16 mouse cellular contexts compared by ENCODE assay signal in genomic region chr13:110562499-110562898, GRCm38 (mm10).
DNase-seq lines count a peak whose midpoint lies in the region; ATAC-seq and TF ChIP-seq lines count a peak whose summit lies in the region.
"Had no signal": no experiment of that assay in that cellular context is flagged by ENCODE, and none has a peak within 500 bp of the region (broad histone marks: within the 10 kb centered on the region; RNA-seq: fewer than 3 reads in every experiment).

No protein-coding gene starts in this region.

- H3K27ac ChIP-seq in heart, embryonic 14.5 days (replicated peaks in 1 of 2; ENCODE audit: control insufficient read depth in 1 of 2, insufficient read depth in 1 of 2, low read depth in 2 of 2, low read length in 2 of 2) = peak overlapping the region; percentile 38 to 58
- H3K27ac ChIP-seq in layer of hippocampus, adult 2 months = peak overlapping the region; percentile 48; the same call in 1 of the 2 replicates
- H3K27ac ChIP-seq in brown adipose tissue, adult 24 weeks (replicated peaks; ENCODE audit: low read depth, low read length) = peak overlapping the region; percentile 92
- H3K27ac ChIP-seq: hindbrain, embryonic 12.5 days had no signal

- no peak overlapping the region for H3K4me2 ChIP-seq in heart, embryonic 14.5 days (ENCODE audit: low read length)
- H3K4me2 ChIP-seq: hindbrain, embryonic 12.5 days had no signal

- H3K4me3 ChIP-seq in heart, embryonic 14.5 days (ENCODE audit: control insufficient read depth in 1 of 2, insufficient read depth in 1 of 2, low read depth in 1 of 2, low read length in 2 of 2) = no peak overlapping the region
- H3K4me3 ChIP-seq in layer of hippocampus, adult 2 months = no peak overlapping the region
- H3K4me3 ChIP-seq in brown adipose tissue, adult 24 weeks (ENCODE audit: insufficient read depth, low read depth, low read length) = no peak overlapping the region
- H3K4me3 ChIP-seq: hindbrain, embryonic 12.5 days; megakaryocyte, embryonic 14.5 days had no signal

- TF ChIP-seq CTCF in layer of hippocampus, adult 2 months (conservative IDR thresholded peaks at IDR 0.05) = no peak

- no peaks in the 10 kb centered on the region for H3K36me3 ChIP-seq in heart, embryonic 14.5 days (ENCODE audit: control insufficient read depth, insufficient read depth, low read length)
- H3K36me3 ChIP-seq in splenic B cell, adult 2 months (ENCODE audit: control insufficient read depth, insufficient read depth, low read length, poor library complexity, severe bottlenecking) = no peaks in the 10 kb centered on the region
- H3K36me3 ChIP-seq: hindbrain, embryonic 12.5 days had no signal

- 61% methylated on average over 3 of the region's 3 CpGs for WGBS in heart, embryonic 14.5 days

- no peak for ATAC-seq in heart, embryonic 14.5 days (ENCODE audit: insufficient number of reproducible peaks, insufficient read depth, low FRiP score, low read depth)
- ATAC-seq: midbrain, embryonic 16.5 days had no signal

- DNase-seq in heart, adult 9 months (ENCODE audit: low spot score in 2 of 2) = no peak
- no peak for DNase-seq in layer of hippocampus, adult 2 months (ENCODE audit: low spot score in 2 of 2)
- DNase-seq in layer of hippocampus, adult 9-10 months (ENCODE audit: low spot score) = no peak
- DNase-seq in splenic B cell, adult 2 months (ENCODE audit: low read depth, low spot score) = peak; percentile 71
- no peak for DNase-seq in adrenal gland, postnatal 10 days
- DNase-seq: cerebellum, adult 11 months; cerebellum, postnatal 14 days; gastrocnemius, postnatal 14 days; liver; liver, postnatal 0 days; thymus, postnatal 36 days had no signal

- no peaks in the 10 kb centered on the region for H3K9me3 ChIP-seq in heart, embryonic 14.5 days (ENCODE audit: control insufficient read depth, low read length)
- H3K9me3 ChIP-seq: hindbrain, embryonic 12.5 days; megakaryocyte, embryonic 14.5 days had no signal

- no peaks in the 10 kb centered on the region for H3K27me3 ChIP-seq in heart, embryonic 14.5 days (ENCODE audit: control insufficient read depth, insufficient read depth, low read length)
- no peaks in the 10 kb centered on the region for H3K27me3 ChIP-seq in splenic B cell, adult 2 months (ENCODE audit: control insufficient read depth, insufficient read depth, low read length, poor library complexity, severe bottlenecking)
- H3K27me3 ChIP-seq: hindbrain, embryonic 12.5 days; megakaryocyte, embryonic 14.5 days had no signal

- peaks cover 6 to 15% of the 10 kb centered on the region in 2 experiments; a peak in 3 of 4 replicates for H3K4me1 ChIP-seq in heart, embryonic 14.5 days (ENCODE audit: control insufficient read depth in 2 of 2, insufficient read depth in 2 of 2, low read length in 2 of 2)
- peaks cover 10% of the 10 kb centered on the region for H3K4me1 ChIP-seq in brown adipose tissue, adult 24 weeks (ENCODE audit: control insufficient read depth, insufficient read depth, insufficient read length, low read length)

- no peak overlapping the region for H3K9ac ChIP-seq in heart, embryonic 14.5 days (ENCODE audit: low read length)
- H3K9ac ChIP-seq: hindbrain, embryonic 12.5 days; liver, postnatal 0 days had no signal
